In genomic region chr6:51172331-51172791, GRCm38 (mm10) we compare ENCODE assay signal across 8 mouse cellular contexts.
A peak's percentile ranks its signal among the peaks of the same experiment; 100 is the strongest.
DNase-seq lines count a peak whose midpoint lies in the region; ATAC-seq and TF ChIP-seq lines count a peak whose summit lies in the region.

No protein-coding gene starts in this region.

- H3K9me3 ChIP-seq in forebrain, embryonic 11.5 days (ENCODE audit: control insufficient read depth, low read length) = no peaks in the 10 kb centered on the region
- H3K9me3 ChIP-seq in midbrain, embryonic 15.5 days = no peaks in the 10 kb centered on the region

- ATAC-seq in forebrain, embryonic 11.5 days (replicated peaks; ENCODE audit: low FRiP score) = no peak
- no peak for ATAC-seq in midbrain, embryonic 15.5 days (replicated peaks)
- ATAC-seq in inflammation-experienced regulatory T-cells, adult 6 months = no peak

- peaks cover 8% of the 10 kb centered on the region for H3K27me3 ChIP-seq in kidney, adult 2 months (replicated peaks; ENCODE audit: control insufficient read depth, insufficient read depth, low read length)
- peaks cover 53% of the 10 kb centered on the region for H3K27me3 ChIP-seq in forebrain, embryonic 11.5 days (ENCODE audit: control insufficient read depth, insufficient read depth, low read length)
- peaks cover 56% of the 10 kb centered on the region for H3K27me3 ChIP-seq in midbrain, embryonic 15.5 days (replicated peaks)

- no peak overlapping the region; the same call in 1 of the 2 replicates for H3K9ac ChIP-seq in forebrain, embryonic 11.5 days (ENCODE audit: low read length)
- no peak overlapping the region for H3K9ac ChIP-seq in midbrain, embryonic 15.5 days

- peak overlapping the region; percentile 44 for H3K4me2 ChIP-seq in forebrain, embryonic 11.5 days (ENCODE audit: low read depth, low read length, severe bottlenecking)
- peak overlapping the region; percentile 35 for H3K4me2 ChIP-seq in midbrain, embryonic 15.5 days

- H3K36me3 ChIP-seq in kidney, adult 2 months (ENCODE audit: control insufficient read depth, insufficient read depth, low read length) = no peaks in the 10 kb centered on the region
- no peaks in the 10 kb centered on the region for H3K36me3 ChIP-seq in forebrain, embryonic 11.5 days (ENCODE audit: control insufficient read depth, insufficient read depth, low read length)
- no peaks in the 10 kb centered on the region for H3K36me3 ChIP-seq in midbrain, embryonic 15.5 days (replicated peaks)

- peak; percentile 41 for DNase-seq in kidney, adult 2 months
- no peak for DNase-seq in kidney, adult 8-10 months
- peak; percentile 61 for DNase-seq in forebrain, embryonic 11.5 days (ENCODE audit: low spot score)
- peak; percentile 51 for DNase-seq in kidney, postnatal 10 days
- DNase-seq in urinary bladder, postnatal 10 days (ENCODE audit: low spot score) = no peak
- no peak for DNase-seq in cerebellum, adult 11-12 months

- H3K4me1 ChIP-seq in kidney, adult 2 months (ENCODE audit: control insufficient read depth, insufficient read depth, low read length) = no peaks in the 10 kb centered on the region
- H3K4me1 ChIP-seq in forebrain, embryonic 11.5 days (replicated peaks; ENCODE audit: control insufficient read depth, insufficient read depth, low read length) = peaks cover 7% of the 10 kb centered on the region
- peaks cover 15% of the 10 kb centered on the region for H3K4me1 ChIP-seq in midbrain, embryonic 15.5 days

- 7% methylated on average over 12 of the region's 12 CpGs for WGBS in kidney, adult 2 months
- WGBS in forebrain, embryonic 11.5 days = 1% methylated on average over 12 of the region's 12 CpGs
- WGBS in midbrain, embryonic 15.5 days = 3% methylated on average over 12 of the region's 12 CpGs

- peak overlapping the region; percentile 30 for H3K4me3 ChIP-seq in kidney, adult 2 months (ENCODE audit: insufficient read depth, low read depth, low read length)
- peak overlapping the region; percentile 1; the same call in 1 of the 2 replicates for H3K4me3 ChIP-seq in forebrain, embryonic 11.5 days (ENCODE audit: low read depth, low read length)
- no peak overlapping the region for H3K4me3 ChIP-seq in midbrain, embryonic 15.5 days

- H3K27ac ChIP-seq in kidney, adult 2 months (ENCODE audit: insufficient read depth, low read depth, low read length) = peak overlapping the region; percentile 54; the same call in 1 of the 2 replicates
- no peak overlapping the region for H3K27ac ChIP-seq in forebrain, embryonic 11.5 days (ENCODE audit: low read depth, low read length)
- H3K27ac ChIP-seq in midbrain, embryonic 15.5 days = no peak overlapping the region

- TF ChIP-seq POLR2A in kidney, adult 2 months (IDR thresholded peaks at IDR 0.05; ENCODE audit: low read depth, low read length) = no peak

- no peak for TF ChIP-seq CTCF in kidney, adult 2 months (conservative IDR thresholded peaks at IDR 0.05; ENCODE audit: insufficient read depth, insufficient read length, low read depth, low read length)

Comparison
In these comparisons a context has a peak if more than half of its experiments do, and no peak if none do; other contexts are left out.
1. DNase-seq: peak in kidney, adult 2 months (single experiment), forebrain, embryonic 11.5 days (single experiment) and kidney, postnatal 10 days (single experiment); none in kidney, adult 8-10 months (0 of 2), urinary bladder, postnatal 10 days (single experiment) and cerebellum, adult 11-12 months (single experiment).